Mouse (Mus musculus) ZHBTc4 (cell line): ENCODE results near the gene Dnm3.

ENCODE experiments used
- DNase-seq: peaks from one replicate; pipeline ENCODE4 v3.0.0-alpha.2; 2011; ENCODE audit warnings: low read depth, low spot score

Dnm3 gene

DNA sequence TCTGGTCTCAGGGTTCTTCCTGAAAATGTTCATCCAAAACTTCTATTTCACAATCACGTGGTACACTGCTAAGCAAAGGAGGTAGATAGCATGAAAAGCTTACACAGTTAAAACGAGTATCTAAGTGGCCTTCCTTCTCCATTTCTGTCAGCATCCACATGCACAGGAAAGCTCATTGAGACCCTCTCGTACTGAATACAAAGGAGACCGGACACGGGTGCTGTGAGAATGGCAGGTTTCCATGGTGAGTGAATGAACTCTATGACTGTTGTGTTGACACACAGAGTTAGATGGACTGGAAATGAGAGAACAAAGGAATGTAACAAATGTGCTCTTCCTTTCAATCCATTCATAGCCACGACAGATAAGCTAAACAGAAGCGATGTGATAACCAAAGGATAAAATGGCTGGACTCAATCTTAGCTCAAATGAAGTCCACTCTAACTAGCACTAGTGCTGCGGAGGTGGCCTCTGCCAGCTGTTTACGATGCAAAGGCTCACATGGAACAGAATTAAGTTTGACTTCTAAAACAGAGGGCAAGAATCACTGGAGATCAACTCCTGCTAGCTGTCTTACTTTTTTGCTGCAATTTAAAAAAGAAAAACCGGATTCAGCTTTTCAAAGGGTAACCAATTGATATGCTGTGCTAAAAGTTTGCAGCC, 268.2 kb downstream of the Dnm3 start:
- no peak for DNase-seq

DNA sequence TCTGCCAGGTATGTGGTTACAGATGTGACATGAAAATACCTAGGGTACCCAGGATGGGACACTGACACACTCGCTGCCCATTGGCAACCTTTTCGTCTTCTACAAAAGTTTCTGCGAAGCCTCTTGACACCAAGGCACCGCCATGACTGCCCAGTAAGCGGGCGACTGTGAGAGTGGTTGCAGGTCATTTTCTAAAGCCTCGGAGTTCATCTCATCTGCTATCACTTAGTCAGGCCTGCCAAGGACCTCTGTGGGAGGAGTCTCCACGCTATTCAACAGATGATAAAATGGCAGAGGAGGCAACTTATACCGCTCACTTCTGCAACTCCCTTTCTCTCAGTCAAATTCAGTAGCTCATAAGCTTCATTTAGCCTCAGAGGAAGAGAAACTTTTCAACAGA, 268.8 kb downstream of the Dnm3 start:
- DNase-seq, result no peak

DNA sequence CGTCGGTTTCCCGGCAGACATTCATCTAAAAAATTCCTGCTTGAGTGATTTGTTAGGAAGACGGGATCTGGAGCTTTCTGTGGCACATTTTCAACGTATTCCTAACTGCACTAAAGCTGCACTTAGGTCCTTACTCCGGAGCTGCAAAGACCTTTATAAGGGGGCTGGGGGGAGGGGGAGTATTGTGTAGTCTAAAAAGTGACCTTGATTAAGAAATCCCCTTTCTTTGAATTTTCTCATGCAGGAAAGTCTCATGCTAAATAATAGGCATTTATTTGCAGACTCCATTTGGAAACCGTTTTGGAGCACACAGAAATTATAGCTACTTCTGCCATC, 270.2 kb downstream of the Dnm3 start:
- DNase-seq, result no peak

DNA sequence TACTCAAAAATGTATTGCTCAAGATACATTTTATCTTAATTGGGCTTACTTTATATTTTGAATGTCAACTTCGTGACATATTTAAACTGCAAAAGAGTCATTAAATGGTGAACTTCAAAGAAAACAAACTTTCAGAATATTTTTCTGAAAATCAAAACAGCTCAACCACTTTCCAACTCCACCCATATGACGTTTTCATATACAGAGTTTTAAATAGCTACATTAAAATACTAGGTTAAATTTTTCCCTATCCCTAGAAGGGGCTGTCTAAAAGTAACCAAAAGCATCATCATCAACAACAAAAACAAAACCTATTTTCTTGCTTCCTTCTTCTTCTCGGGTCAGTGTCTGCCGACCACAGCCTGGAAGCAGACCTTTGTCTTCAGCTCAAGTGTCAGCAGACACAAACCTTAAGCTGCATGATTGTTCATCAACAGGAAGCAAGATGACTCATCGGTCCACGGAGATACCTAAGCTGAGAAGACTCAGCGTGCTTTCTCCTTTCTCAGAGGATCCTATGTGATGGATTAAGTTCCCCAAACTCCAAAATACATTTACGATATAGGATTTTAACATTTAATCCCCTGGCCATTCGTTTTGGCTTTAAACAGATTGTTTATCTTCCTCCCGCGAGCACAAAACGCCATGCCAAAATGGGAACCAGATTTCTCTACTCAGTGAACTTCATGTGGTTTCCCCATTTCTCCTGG, 270.7 kb downstream of the Dnm3 start:
- no peak for DNase-seq

DNA sequence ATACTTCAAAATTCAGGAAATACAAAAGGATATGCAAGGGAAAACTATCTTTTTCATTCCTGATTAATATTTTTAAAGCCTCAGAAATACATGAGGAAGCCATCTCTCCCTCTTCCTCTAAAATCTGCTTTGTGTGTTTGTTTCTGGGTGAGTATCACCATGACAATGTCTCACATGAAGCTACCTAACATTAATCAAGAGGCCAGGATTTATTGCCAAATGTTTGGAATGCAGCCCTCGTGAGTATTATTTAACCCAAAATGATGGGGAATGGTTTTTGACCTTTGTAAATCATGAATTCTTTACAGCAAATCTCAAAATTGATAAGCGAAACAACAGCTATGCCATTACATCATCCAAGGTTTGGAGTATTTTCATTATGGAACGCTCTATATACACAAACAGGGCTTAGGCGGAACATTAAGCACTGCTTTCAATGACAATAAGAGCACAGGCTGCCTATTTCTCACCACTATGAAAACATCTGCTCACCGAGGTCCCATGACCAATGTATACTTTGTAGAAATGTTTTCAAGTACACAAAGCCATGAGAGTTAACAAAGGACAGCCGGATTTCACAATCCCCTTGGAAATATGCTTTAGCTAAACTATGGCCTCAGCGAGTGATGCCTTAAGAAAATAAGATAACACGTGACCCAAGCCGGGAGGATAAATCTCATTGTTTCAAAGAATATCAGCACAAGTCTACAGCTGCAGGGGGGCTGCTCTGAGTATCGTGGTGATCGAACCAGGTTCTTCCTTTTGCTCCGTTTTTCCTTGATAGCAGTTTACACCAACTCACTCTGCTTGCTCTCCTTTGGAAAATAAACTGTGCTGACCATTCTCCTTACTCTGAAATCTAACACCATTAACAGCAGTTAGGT, 275.1 kb downstream of the Dnm3 start:
- no peak for DNase-seq

DNA sequence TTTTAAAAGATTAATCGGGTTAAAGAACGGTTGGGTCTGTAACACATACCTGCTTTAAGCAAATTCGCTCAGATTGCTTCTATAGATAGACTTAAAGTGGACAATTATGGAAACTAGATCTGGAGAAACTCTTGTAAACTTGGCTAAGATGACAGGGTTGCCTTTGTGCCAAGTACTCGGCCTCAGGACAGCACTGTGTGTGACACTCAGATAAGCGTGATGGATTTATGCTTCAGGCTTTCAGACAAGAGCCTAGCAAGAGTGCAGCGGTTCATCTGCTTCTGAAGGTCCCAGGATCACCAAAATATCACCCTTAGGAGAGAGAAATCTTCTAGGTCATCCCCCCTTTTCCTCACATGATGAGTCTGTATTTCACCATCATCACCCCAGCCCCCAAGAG, 277.4 kb downstream of the Dnm3 start:
- DNase-seq, result no peak

DNA sequence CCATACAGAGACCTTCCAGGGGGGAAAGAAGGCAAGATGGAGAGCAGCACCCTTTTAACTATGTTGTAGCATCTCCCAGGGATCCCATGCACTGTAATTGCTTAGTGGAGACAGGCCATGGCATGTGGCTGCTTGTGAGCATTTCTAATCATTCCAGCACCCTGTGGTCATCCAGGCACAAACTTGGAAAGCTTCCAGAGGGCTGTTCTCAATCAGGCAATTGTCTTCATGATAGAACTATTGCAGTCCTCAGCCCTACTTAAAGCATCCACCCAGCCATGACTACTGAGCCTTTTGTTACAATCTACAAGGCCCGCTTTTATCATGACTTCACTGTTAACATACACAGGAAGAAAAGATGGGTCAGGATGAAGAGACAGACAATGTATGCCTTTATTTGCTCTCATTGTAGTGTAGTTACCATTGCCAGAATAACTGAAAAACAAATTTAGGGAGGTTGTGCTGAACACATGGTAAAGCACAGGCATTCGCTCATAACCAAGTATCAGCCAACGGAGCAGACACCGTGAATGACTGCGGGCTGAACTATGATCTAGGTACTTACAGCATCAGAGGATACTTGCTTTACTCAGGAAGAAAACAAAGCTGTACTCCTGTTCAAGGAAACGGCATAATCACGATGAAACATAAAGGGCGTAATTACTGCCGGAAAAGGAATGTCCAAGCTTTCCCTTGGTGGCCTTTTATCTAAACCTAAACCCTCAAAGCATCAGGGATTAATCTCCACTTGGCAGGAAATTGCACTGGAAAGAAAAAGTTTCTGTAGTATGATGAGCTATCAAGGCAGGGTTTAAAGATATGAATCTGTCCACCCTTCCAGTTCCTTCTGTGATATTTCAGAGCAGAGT, 280.8 kb downstream of the Dnm3 start:
- DNase-seq, result no peak

DNA sequence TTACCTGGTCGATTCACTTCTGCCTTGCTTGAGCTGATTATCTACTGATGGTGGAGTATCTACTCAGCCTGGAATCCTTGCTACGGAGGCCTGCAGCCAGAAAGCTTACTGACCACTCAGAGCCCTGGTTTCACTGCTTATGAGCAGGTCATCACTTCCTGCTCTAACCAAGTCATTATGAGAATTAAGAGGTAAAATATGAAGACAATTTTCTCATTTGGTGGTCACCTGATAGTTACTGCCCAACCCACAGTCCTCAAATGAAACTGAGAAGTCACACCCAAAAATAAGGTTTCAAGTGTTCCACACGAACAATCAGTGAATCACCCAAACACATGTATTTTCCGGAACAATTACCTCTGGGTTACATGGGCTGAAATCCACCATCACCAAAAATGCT, 289.1 kb downstream of the Dnm3 start:
- DNase-seq, result no peak

DNA sequence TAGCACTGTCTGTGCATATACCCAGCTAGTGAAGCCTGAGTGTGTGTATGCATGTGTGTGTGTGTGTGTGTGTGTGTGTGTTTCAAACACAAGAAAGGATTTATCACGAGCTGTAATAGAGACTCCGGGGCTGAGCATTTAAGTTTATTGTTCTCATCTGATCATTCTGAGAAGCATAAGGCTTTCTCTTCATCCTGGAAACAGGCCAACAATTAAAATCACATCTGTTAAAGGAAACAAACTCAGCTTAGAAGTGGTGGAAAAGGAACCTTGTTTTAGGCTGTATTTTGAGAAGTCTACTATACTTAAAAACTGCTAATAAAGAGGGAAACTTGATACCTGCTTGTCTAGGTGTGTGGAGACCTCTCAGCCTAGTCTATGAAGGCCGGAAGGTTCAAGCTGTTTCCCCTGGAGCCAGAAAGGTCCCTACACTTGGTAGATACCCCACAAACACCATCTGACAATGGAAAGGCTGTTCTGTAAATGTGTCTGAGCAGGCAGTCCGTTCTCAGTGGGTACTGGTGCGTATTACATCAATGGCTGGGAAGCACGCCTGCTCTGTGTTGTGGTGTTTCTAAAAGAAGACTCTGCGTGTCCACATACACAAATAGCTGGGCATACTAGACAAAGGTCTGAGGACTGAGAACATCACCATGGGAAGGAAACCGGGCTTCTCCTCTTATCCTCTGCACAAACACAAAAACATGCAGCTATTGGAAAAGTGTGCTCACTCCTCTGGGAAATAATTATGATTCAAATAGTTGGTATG, 290.3 kb downstream of the Dnm3 start:
- DNase-seq, result no peak

DNA sequence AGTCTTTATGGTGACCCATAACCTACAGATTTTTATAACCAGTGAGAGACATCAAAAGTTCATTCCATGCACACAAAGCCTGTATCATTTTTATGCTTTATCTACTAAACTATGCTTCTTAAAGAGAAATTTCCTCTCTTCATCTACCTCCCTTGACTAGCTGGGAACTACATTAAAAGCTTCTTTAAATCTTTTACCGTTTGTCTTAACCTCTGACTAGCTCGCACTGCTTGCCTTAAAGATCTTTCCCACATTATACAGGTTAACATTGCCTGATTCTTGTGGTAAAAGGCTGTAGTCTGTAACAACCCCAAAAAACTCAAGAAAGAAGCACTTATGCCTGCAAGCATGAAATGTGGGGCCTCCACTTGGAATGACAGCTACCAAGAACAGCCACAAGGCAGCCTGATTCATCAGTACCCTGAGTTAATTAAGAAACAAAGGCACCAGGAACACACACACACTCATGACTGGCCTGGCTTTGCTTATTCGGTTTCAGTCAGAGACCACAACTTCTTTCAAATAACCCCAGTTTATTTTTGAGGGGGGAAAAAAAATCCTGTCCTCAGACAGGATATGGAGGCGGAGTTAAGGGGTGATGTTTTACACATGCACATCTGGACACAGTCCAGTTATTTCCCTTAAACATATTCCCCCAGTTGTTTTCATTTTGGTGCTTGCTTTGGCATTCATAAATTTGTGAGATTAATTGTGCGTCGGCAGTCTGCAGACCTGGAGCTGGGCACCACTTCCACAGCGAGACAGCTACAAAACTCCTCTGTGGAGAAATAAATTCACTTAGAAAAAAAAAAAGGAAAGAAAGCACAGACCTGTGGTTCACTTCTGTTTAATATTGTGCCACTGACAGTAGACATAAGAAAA, 291.1 kb downstream of the Dnm3 start:
- no peak for DNase-seq

DNA sequence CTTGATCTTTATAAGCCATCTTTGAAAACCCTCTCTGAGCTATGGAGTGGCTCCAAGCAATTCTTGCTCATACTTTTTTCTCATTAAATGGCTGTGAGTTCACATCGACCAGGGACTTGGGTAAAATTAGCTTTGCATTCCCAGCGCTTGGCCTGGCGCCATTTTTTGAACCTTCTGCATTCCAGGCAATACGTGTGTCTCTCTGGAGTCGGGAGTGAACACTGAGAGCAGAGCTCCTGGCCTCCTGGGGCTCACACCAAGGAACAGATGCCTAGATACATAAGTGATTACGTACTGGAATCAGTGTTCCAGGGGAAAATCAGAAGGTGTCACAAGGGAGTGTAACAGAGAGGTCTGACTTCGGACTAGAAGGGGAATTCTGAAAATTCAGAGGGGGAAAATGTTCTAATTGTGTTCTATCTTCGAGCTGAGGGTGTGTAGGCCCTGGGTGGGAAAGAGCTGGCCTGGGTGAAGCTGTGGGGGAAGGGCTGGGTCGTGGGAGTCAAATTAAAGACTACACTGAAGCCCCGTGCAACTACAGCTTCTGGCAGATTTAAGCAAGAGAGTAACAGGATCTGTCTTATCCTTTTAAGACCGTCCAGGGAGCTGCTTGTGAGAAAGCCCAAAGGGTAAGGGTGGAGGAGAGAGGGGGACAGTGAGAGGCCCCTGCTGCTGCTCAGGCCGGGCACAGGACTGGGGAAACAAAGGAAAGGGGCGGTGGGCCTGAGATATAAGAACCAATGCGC, 293.7 kb downstream of the Dnm3 start:
- DNase-seq, result no peak

DNA sequence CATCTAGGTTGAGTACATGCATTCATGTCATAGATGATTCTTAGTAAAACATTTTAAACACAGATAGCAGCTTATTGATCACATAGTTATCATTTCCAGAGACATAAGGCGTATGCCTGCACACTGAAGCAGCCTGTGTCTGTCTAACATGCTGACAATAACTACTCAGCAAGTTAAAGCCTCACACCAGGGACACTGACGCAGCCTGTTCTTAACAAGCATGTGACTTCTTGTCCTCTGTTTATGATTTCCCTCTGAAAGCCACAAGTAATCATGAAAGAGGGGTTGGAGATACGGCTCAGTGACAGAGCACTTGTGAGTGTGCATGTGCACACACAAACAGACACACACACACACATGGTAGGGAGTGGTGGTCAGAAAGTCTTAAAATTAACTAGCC, 294.4 kb downstream of the Dnm3 start:
- no peak for DNase-seq

DNA sequence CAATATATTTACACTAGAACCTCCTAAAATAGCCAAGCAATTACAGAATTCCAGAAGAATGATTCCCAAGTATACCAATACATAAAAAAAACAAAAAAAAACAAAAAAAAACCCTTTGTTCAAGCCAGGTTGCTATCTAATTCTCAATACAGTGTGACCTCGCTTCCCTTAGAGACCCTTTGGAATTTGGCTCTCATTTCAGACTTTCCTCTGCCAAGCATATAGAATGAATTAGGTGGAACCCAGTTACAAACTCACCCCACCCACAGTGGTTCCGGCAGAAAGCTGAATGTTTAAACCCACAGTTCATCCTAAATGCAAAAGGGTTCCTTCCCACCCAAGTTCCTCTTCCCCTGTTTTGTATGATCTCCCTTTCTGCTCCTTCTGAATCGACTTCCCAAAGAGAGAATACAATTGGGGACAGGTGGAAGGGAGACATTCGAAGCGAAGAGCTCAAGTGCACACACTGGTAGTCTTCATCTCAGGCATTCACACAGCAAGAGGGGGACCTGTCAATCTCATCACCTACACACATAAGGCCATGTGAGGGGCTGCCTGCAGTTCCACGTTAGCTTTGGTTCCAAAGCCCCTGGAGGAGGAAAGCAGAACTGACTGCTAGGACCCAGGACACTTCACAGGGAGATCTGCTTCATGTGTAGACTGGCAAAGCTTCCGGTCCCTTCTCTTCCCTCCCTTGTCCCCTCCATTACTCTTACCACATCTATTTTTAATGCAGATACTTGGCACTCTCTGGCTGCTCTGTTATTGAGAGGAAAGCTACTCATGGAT, 296.5 kb downstream of the Dnm3 start:
- no peak for DNase-seq

DNA sequence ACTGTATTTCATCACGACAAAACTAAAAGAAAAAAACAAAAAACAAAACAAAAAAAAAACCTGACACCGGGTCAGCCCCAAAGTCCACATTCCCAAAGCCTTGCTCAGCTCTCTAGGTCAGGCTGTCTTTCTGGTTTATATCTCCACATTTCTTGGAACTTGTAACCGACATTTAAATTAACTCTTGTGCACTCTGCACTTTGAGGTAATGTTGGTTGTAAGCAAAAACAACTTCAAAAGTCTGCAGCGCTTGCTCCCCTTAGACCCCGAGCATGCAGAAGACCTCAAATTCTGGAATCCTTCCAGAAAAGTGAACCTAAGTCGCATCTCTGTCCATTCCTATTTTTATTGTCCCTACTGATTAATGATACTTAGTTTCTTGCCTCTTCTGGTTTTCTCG, 297.4 kb downstream of the Dnm3 start:
- DNase-seq, result no peak

DNA sequence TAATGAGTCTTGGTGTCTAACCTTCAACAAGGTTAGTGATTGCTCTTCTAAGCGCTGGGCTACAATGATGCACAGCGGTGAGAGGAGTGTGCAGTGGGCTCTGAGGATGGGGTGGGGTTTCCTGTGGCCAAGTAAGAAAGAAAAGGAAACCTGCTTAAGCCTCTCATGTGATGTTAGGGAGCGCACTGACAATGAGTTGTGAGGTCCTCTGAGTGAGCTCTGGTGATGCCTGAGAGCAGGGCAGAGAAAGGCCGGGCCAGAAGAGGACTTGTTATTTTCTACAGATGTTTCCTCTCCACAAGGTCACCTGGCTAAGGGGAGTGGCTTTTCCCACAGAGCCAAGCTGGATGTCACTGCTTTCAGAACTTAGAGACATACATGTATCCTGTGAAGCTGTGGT, 298.4 kb downstream of the Dnm3 start:
- DNase-seq, result peak; percentile 14

DNA sequence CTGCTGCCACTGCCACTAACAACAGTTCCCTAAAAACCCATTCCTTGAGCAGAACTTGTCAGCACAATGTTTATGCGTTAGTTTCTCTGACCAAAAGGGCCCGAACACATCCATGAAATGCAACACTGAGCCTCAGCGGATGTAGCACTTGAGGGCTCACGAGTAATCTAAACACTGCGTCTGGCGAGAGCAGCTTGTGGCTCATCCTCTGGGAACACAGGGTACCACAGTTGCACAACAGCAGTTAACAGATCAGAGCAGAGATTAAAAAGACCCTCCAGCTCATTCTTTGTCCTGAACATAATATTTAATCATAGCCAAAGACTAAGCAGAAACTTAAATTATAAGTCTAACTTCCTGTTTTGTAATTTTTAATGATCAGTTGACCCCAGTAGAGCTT, 305.0 kb downstream of the Dnm3 start:
- no peak for DNase-seq

DNA sequence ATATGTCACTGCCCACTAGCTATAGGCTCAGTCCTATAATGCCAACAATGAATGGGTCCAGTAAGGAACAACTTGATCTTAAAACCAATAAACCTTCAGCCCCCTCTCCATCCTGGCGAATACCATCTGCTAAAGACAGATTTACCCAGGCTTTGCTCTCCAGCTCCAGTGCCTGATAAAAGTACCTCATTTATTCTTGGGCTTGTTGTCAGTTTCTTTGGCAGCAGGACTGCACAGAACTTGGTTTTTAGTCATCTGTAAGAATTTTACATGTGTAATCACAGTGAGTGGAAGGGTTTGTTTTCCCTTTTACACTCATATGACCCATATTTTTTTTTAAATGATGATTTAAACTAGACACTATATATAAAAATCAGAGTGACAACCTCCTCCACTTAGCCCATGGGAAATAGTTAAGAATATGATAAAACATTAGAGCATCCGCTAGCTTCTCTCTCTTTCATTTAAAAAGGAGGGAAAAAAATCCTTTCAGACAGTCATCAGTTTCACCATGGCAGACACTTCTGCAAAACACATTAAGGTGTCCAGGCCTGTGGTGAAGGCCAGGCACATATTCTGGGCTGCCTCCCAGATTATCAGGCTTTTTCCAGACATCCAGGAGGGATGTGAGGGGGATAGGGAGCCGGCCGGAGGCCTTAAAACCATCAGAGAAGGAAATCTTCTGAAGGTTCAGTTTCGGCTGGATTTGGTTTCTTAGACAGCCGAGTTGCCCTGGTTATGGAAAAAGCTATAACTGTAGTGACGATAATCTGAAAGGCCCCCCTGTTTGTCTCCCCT, 313.9 kb downstream of the Dnm3 start:
- no peak for DNase-seq

DNA sequence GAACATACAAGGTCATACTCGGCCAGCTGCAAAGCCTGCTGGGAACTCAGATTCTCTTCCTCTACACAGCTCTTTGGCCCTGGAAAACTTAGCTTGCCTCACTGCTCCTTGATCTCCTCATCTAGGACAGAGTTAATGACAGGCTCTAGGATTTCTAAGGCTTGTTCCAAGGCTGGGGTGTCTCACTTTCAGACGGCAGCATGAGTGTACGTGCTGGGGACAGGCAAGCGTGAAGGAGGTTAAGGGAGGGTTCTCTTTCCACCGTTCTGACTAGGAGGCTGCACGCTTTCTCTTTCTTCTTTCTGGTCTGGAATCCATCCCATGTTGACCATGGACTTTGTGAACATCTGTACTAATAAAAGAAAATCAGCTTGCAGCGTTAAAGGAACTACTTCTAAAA, 315.2 kb downstream of the Dnm3 start:
- no peak for DNase-seq
